Mouse (Mus musculus): ENCODE results near the gene Cyp1a1.

Gene Cyp1a1

GRCm38 (mm10) chr9:57655749-57656148 lies 32.0 kb upstream of the Cyp1a1 start:
- in situ Hi-C loops (cut with MboI, MseI) = loop anchor here (5.0 kb wide), 2 partner anchors 33 to 97 kb away; partner anchors contain the start of gene Lman1l

GRCm38 (mm10) chr9:57656631-57657350 lies 30.9 kb upstream of the Cyp1a1 start:
- in situ Hi-C loops (cut with MboI, MseI) = loop anchor here (5.0 kb wide), 2 partner anchors 34 to 96 kb away; partner anchors contain the start of gene Lman1l

GRCm38 (mm10) chr9:57657843-57658242 lies 29.9 kb upstream of the Cyp1a1 start:
- in situ Hi-C loops (cut with MboI, MseI) = loop anchor here (5.0 kb wide), 2 partner anchors 36 to 94 kb away; partner anchors contain the start of gene Lman1l

- in situ Hi-C loops (cut with MboI, MseI) = loop anchor here (5.0 kb wide), 2 partner anchors 37 to 93 kb away; partner anchors contain the start of gene Lman1l
These were observed 28.8 kb upstream of the Cyp1a1 start for GRCm38 (mm10) chr9:57658970-57659369.

GRCm38 (mm10) chr9:57659774-57660173 lies 28.0 kb upstream of the Cyp1a1 start:
- in situ Hi-C loops (cut with MboI, MseI) = loop anchor here (5.0 kb wide), 2 partner anchors 37 to 93 kb away; partner anchors contain the start of gene Lman1l

- in situ Hi-C loops (cut with MboI, MseI) = no loop called here
These were observed 27.2 kb upstream of the Cyp1a1 start for GRCm38 (mm10) chr9:57660501-57660900.

- in situ Hi-C loops (cut with MboI, MseI) = no loop called here
These were observed 26.2 kb upstream of the Cyp1a1 start for GRCm38 (mm10) chr9:57661552-57661951.

- in situ Hi-C loops (cut with MboI, MseI) = no loop called here
These were observed 23.1 kb upstream of the Cyp1a1 start for GRCm38 (mm10) chr9:57664616-57665015.

- in situ Hi-C loops (cut with MboI, MseI) = no loop called here
These were observed 21.2 kb upstream of the Cyp1a1 start for GRCm38 (mm10) chr9:57666536-57666935.

GRCm38 (mm10) chr9:57667136-57667535 lies 20.6 kb upstream of the Cyp1a1 start:
- in situ Hi-C loops (cut with MboI, MseI) = no loop called here

- in situ Hi-C loops (cut with MboI, MseI) = no loop called here
These were observed 19.9 kb upstream of the Cyp1a1 start for GRCm38 (mm10) chr9:57667817-57668216.

- in situ Hi-C loops (cut with MboI, MseI) = no loop called here
These were observed 19.5 kb upstream of the Cyp1a1 start for GRCm38 (mm10) chr9:57668277-57668676.

GRCm38 (mm10) chr9:57669566-57669965 lies 18.2 kb upstream of the Cyp1a1 start:
- in situ Hi-C loops (cut with MboI, MseI) = no loop called here

GRCm38 (mm10) chr9:57671037-57671436 lies 16.7 kb upstream of the Cyp1a1 start:
- in situ Hi-C loops (cut with MboI, MseI) = no loop called here

GRCm38 (mm10) chr9:57671500-57671899 lies 16.2 kb upstream of the Cyp1a1 start:
- in situ Hi-C loops (cut with MboI, MseI) = no loop called here

- in situ Hi-C loops (cut with MboI, MseI) = loop anchor here (5.0 kb wide), 1 partner anchor 51 kb away; no protein-coding TSS in a partner anchor
These were observed 6.3 kb upstream of the Cyp1a1 start for GRCm38 (mm10) chr9:57681411-57681810.

GRCm38 (mm10) chr9:57683520-57683919 lies 4.2 kb upstream of the Cyp1a1 start, which contains the start of gene Cyp1a2:
Cyp1a2 (minus strand) TSS chr9:57683703.
- in situ Hi-C loops (cut with MboI, MseI) = loop anchor here (5.0 kb wide), 1 partner anchor 49 kb away; no protein-coding TSS in a partner anchor

- in situ Hi-C loops (cut with MboI, MseI) = no loop called here
These were observed 1.7 kb upstream of the Cyp1a1 start for GRCm38 (mm10) chr9:57686011-57686410.

GRCm38 (mm10) chr9:57688158-57688557 lies 430 bp downstream of the Cyp1a1 start:
- in situ Hi-C loops (cut with MboI, MseI) = no loop called here

- in situ Hi-C loops (cut with MboI, MseI) = no loop called here
These were observed 878 bp downstream of the Cyp1a1 start for GRCm38 (mm10) chr9:57688606-57689005.

GRCm38 (mm10) chr9:57694108-57694507 lies 6.4 kb downstream of the Cyp1a1 start:
- in situ Hi-C loops (cut with MboI, MseI) = no loop called here

GRCm38 (mm10) chr9:57696380-57697285 lies 8.9 kb downstream of the Cyp1a1 start:
- in situ Hi-C loops (cut with MboI, MseI) = no loop called here

Measured in T-helper 2 cell (primary cell).